Mouse (Mus musculus): ENCODE results near the gene Cela3b.

- TF ChIP-seq CTCF (IDR thresholded peaks at IDR 0.05; ENCODE audit: low read depth, low read length) (no peak), POLR2A (IDR thresholded peaks at IDR 0.05; ENCODE audit: borderline replicate concordance, low read depth, low read length) (no peak)
Observed at GRCm38 (mm10) chr4:137379713-137380255, 50.6 kb downstream of the Cela3b start.
